Mouse (Mus musculus): Measurements from ENCODE around the gene Me3.

The Me3 gene

GRCm38 (mm10) chr7:89632342-89633251, at the start of gene Me3:
Gene Me3, plus strand, starts transcription at chr7:89632392.
- peak; percentile 65 for DNase-seq

- no peak for DNase-seq
Observed at GRCm38 (mm10) chr7:89590039-89590438, 42.2 kb upstream of the Me3 start.

DNA sequence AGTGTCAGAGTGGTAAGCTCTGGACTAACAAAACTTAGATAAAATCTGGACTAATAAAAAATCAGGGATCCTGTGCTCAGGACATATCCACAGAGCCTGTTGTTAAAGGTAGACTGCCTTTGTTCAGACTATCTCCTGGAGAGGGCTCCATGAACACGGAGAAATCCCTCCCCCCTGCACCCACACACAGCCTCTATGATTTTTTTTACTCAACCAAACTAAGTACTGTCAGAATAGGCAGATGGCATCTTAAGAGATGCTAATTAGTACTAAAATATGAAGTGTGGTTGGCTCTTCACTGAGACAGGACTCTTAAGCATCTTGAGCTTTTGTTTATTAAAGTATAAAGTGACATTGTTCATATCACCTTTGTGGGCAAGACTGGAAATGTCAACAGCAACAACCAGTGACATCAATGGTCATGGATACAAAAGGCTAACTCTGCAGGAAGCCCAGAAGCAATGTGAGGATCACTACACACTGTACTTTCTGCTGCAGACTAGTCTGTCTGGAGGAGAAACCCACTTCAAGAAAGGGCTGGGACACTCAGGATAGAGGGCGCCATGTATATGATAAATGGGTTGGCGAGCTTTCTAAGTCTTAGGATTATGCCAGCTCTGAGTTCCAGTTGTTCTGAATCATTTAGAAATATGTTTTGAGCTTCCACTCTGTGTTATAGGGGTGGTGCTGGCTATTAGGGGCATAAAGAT, 41.5 kb upstream of the Me3 start:
- no peak for DNase-seq

GRCm38 (mm10) chr7:89595813-89596212, 36.4 kb upstream of the Me3 start:
- DNase-seq, result no peak

GRCm38 (mm10) chr7:89605589-89606536, 26.3 kb upstream of the Me3 start:
- no peak for DNase-seq

DNA sequence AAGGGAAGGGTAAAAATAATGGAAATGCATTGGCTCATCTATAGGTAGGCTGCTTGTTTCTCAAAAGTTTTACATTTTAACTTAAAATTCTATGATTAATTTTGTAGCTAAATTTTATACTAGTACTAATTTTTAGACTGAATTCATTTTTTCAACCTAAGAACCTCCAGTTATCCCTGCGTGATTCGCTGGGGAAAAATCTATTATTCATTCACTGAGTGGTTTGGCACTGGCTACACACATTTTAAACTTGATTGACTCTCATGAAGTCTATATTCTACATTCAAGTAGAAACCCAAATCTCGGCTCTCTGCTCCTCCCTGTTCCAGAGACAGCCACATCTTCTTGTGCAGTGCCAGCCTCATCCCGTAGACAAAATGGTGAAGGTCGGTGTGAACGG, 24.9 kb upstream of the Me3 start:
- no peak for DNase-seq

- DNase-seq, result no peak
Observed at GRCm38 (mm10) chr7:89611236-89611635, 21.0 kb upstream of the Me3 start.

GRCm38 (mm10) chr7:89616235-89616634, 16.0 kb upstream of the Me3 start:
- no peak for DNase-seq

GRCm38 (mm10) chr7:89623331-89623730, 8.9 kb upstream of the Me3 start:
- no peak for DNase-seq

DNA sequence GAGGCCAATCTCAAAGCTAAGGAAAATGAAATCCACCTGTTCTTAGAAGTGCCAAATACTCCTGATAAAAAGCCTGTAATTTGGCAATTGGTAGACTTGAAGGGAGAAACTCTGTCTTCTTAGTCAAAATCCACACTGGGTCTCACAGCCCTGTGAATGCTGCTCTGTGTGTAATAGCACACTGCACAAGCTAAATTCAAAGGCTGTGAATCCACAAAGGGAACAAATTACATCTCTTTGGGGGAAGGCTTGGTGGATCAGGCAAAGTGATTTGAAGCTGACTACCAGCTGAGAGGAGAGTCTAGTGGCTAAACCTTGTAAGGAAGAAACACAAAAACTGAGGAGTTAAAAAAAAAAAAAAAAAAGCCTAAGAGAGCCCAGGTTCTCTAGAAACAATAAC, 4.8 kb upstream of the Me3 start:
- DNase-seq, result no peak

- DNase-seq, result no peak
Observed at GRCm38 (mm10) chr7:89628006-89628405, 4.2 kb upstream of the Me3 start.

DNA sequence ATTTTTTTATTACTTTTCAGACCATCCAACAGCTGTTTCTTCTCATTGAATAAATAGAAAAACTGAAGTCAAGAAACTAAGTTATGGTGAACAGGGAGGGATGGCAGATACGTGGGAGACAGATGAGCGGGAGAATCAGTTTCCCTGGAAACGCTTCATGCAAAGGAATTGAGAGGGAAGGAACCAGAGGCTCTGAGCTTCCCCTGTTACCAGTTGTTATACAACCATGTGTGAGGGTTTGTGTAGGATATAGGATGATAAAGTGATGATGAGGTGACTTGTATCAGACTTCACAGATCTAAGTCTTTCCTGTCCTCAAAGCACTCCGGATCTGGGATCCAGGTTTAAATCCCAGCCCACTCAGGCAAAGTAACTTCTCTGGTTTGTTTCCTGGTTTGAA, 3.2 kb upstream of the Me3 start:
- DNase-seq, result no peak

GRCm38 (mm10) chr7:89629914-89630313, 2.3 kb upstream of the Me3 start:
- DNase-seq, result no peak

- DNase-seq, result no peak
Observed at GRCm38 (mm10) chr7:89630796-89631195, 1.4 kb upstream of the Me3 start.

DNA sequence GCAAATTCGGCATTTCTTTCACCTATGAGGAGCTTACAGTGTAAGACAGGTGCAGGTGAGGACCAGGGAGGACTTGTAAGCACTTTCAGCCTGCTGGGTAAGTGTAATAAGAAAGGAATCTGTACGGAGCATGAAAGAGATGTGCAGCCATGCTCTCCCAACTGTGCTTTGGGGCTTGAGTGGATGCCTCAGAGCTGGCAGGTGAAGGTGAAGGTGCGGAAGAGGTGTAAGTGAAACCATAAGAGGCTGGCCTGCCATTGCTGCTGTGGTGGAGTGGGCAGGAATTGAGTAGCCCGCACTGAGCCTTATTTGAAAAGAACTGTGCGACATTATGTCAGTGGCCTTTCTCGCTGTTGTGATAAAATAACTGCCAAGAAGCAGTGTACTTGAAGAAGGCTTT, 8.3 kb downstream of the Me3 start:
- DNase-seq, result no peak

DNA sequence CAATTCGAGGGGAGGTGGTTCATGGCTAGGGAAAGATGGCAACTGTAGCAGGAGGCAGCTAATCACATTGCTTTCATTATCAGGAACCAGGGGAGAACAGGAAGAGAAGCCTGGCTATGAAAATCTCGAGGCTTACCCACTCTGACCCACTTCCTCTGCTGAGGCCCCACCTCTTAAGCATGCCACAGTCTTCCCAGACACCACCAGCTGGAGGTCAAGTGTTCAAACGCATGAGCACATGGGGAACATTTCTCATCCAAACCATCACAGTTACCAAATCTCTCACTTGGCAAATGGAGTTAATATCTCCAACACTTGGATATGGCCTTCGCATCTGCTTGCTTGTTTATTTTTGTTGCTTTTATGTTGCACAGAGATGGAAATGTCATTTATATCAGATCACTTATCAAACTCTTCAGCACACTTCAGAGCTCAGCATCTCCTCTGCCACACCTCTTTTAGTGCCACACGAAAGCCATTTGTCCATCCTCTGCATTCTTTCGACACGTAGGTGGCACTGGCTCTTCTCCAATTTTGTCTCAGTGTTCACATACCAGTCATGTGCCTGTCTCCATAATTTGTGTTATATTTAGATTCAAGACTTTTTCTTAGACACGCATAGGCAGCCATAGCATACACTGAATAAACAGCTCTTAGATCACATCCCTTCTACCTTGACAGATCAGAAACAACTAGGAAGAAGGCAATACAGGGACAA, 8.9 kb downstream of the Me3 start:
- peak; percentile 47 for DNase-seq

GRCm38 (mm10) chr7:89645015-89645414, 12.8 kb downstream of the Me3 start:
- DNase-seq, result no peak

GRCm38 (mm10) chr7:89647864-89648263, 15.7 kb downstream of the Me3 start:
- no peak for DNase-seq

DNA sequence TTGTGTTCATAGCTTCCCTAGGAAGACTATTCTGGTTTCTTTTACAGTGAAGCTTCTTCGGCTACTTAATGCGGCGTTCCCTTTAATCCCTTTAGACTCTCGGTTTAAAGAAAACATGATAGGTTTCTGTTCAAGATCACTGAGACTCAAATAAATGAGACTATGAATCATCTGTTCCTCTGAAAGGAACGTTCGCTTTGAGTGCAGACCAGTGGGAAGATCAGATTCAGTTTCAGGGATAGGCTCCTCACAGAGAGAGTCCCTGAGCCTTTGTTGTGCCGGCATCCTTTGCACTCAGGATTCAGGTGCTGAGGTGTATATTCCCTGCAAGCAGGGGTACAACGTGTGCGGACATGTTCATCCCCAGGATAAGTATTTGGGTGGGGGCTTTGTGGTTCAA, 25.0 kb downstream of the Me3 start:
- no peak for DNase-seq

GRCm38 (mm10) chr7:89657692-89658212, 25.6 kb downstream of the Me3 start:
- DNase-seq, result no peak

- no peak for DNase-seq
Observed at GRCm38 (mm10) chr7:89664197-89664596, 32.0 kb downstream of the Me3 start.

GRCm38 (mm10) chr7:89666361-89666760, 34.2 kb downstream of the Me3 start:
- DNase-seq, result no peak

Data from lung, postnatal 10 days (tissue).